In genomic region chr2:61593871-61594304, GRCm38 (mm10) we compare ENCODE assay signal across 7 mouse cellular contexts. TPM values are rescaled to one million over a fixed set of nuclear protein-coding genes. Genes with fewer than 3 reads are reported as not detected.
DNase-seq lines count a peak whose midpoint lies in the region; ATAC-seq lines count a peak whose summit lies in the region.

No protein-coding gene starts in this region.

- H3K36me3 ChIP-seq in embryonic facial prominence, embryonic 12.5 days, result no peaks in the 10 kb centered on the region
- no peaks in the 10 kb centered on the region for H3K36me3 ChIP-seq in intestine, embryonic 16.5 days (ENCODE audit: control insufficient read depth, insufficient read depth, low read length)
- no peaks in the 10 kb centered on the region for H3K36me3 ChIP-seq in midbrain, embryonic 16.5 days (ENCODE audit: control insufficient read depth, insufficient read depth, low read length)

- ATAC-seq in embryonic facial prominence, embryonic 12.5 days (ENCODE audit: insufficient number of reproducible peaks, insufficient read depth, low FRiP score, low TSS enrichment), result no peak
- ATAC-seq in intestine, embryonic 16.5 days, result peak; percentile 8; the same call in 1 of the 2 replicates
- no peak for ATAC-seq in midbrain, embryonic 16.5 days

- peak; percentile 75 for DNase-seq in 416B (ENCODE audit: low read depth)
- peak; percentile 69 for DNase-seq in CD4-positive helper T cell, adult 2 months (ENCODE audit: low read depth, low spot score)
- no peak for DNase-seq in left cerebral cortex, adult 18-20 months (ENCODE audit: low spot score in 2 of 2)
- DNase-seq in left cerebral cortex, postnatal 14 days (ENCODE audit: low spot score in 2 of 2), result no peak

- peak overlapping the region; percentile 75 for H3K4me2 ChIP-seq in embryonic facial prominence, embryonic 12.5 days (replicated peaks)
- H3K4me2 ChIP-seq in intestine, embryonic 16.5 days (ENCODE audit: low read depth, low read length), result peak overlapping the region; percentile 67
- peak overlapping the region; percentile 85 for H3K4me2 ChIP-seq in midbrain, embryonic 16.5 days (ENCODE audit: low read length)

- H3K9ac ChIP-seq in embryonic facial prominence, embryonic 12.5 days, result peak overlapping the region; percentile 68
- H3K9ac ChIP-seq in intestine, embryonic 16.5 days (ENCODE audit: low read depth, low read length), result peak overlapping the region; percentile 90
- peak overlapping the region; percentile 66 for H3K9ac ChIP-seq in midbrain, embryonic 16.5 days (ENCODE audit: low read depth, low read length)

- no peaks in the 10 kb centered on the region for H3K4me1 ChIP-seq in embryonic facial prominence, embryonic 12.5 days
- peaks cover 5% of the 10 kb centered on the region for H3K4me1 ChIP-seq in intestine, embryonic 16.5 days (ENCODE audit: control insufficient read depth, insufficient read depth, low read length)
- H3K4me1 ChIP-seq in midbrain, embryonic 16.5 days (ENCODE audit: control insufficient read depth, insufficient read depth, low read length), result peaks cover 7% of the 10 kb centered on the region

- no peaks in the 10 kb centered on the region for H3K27me3 ChIP-seq in embryonic facial prominence, embryonic 12.5 days
- H3K27me3 ChIP-seq in intestine, embryonic 16.5 days (replicated peaks; ENCODE audit: control insufficient read depth, insufficient read depth, low read length), result no peaks in the 10 kb centered on the region
- H3K27me3 ChIP-seq in midbrain, embryonic 16.5 days (ENCODE audit: control insufficient read depth, insufficient read depth, low read depth, low read length), result no peaks in the 10 kb centered on the region

- H3K4me3 ChIP-seq in embryonic facial prominence, embryonic 12.5 days, result peak overlapping the region; percentile 83
- H3K4me3 ChIP-seq in intestine, embryonic 16.5 days (ENCODE audit: low read length), result peak overlapping the region; percentile 92
- peak overlapping the region; percentile 65 for H3K4me3 ChIP-seq in midbrain, embryonic 16.5 days (ENCODE audit: low read depth, low read length)

- WGBS in embryonic facial prominence, embryonic 12.5 days, result under 1% methylated on average over 12 of the region's 12 CpGs
- 1% methylated on average over 12 of the region's 12 CpGs for WGBS in intestine, embryonic 16.5 days
- 2% methylated on average over 12 of the region's 12 CpGs for WGBS in midbrain, embryonic 16.5 days

- no peaks in the 10 kb centered on the region for H3K9me3 ChIP-seq in embryonic facial prominence, embryonic 12.5 days
- H3K9me3 ChIP-seq in intestine, embryonic 16.5 days (ENCODE audit: control insufficient read depth, low read length), result no peaks in the 10 kb centered on the region
- H3K9me3 ChIP-seq in midbrain, embryonic 16.5 days (replicated peaks; ENCODE audit: control insufficient read depth, low read length, poor library complexity, severe bottlenecking), result no peaks in the 10 kb centered on the region

- intact Hi-C loops in left cerebral cortex, postnatal 14 days (cut with DNase I), result no loop called here

- H3K27ac ChIP-seq in embryonic facial prominence, embryonic 12.5 days, result peak overlapping the region; percentile 84; the same call in 1 of the 2 replicates
- peak overlapping the region; percentile 92 for H3K27ac ChIP-seq in intestine, embryonic 16.5 days (ENCODE audit: low read length)
- H3K27ac ChIP-seq in midbrain, embryonic 16.5 days (ENCODE audit: low read length), result no peak overlapping the region

RNA-seq across cellular contexts. Expression of gene Tank, which starts 15.5 kb away (rescaled TPM):
- 28.5 and 29.7 TPM in 2 replicates for polyA plus RNA-seq in embryonic facial prominence, embryonic 12.5 days (2016; fragmentation: Nextera tagmentation; extraction: Ambion mirVana)
- polyA plus RNA-seq in intestine, embryonic 16.5 days (2015; fragmentation: Nextera tagmentation; extraction: Ambion mirVana), result 23.9 and 24.5 TPM in 2 replicates
- polyA plus RNA-seq in midbrain, embryonic 16.5 days (2015; fragmentation: Nextera tagmentation; extraction: Ambion mirVana), result 30.5 and 34.8 TPM in 2 replicates
- total RNA-seq in left cerebral cortex, adult 18-20 months (2021), result 10 to 100 TPM; 27.0 to 29.4 TPM
- 10 to 100 TPM; 26.3 to 27.1 TPM for total RNA-seq in left cerebral cortex, postnatal 14 days (2021)

Comparison
In these comparisons a context has a peak if more than half of its experiments do, and no peak if none do; other contexts are left out.
1. DNase-seq: peak in 416B (single experiment) and CD4-positive helper T cell, adult 2 months (single experiment); none in left cerebral cortex, adult 18-20 months (0 of 2) and left cerebral cortex, postnatal 14 days (0 of 2).
2. Peak in every context shown above with its lines, with median percentiles within 50 percentile points of each other: H3K4me2 ChIP-seq, H3K4me3 ChIP-seq and H3K9ac ChIP-seq.